Mouse (Mus musculus) limb, embryonic 10.5 days (tissue): ENCODE results near the gene Hdac10. TPM values are rescaled to one million over a fixed set of nuclear protein-coding genes. Genes with fewer than 3 reads are reported as not detected.

Experiments used
- DNase-seq: peaks from one replicate; pipeline ENCODE4 v3.0.0-alpha.2; 2017; ENCODE audit warnings: low spot score
- H3K27ac ChIP-seq: fragments of 300-500 bp; sonication (generic); 2 replicates; pipeline ENCODE4 v1.5.1; 2016; ENCODE audit warnings: mild to moderate bottlenecking
- H3K27me3 ChIP-seq: fragments of 300-500 bp; sonication (generic); 2 replicates; pipeline ENCODE4 v1.6.1; 2016; ENCODE audit warnings: low read depth, mild to moderate bottlenecking; ENCODE audit not compliant: poor library complexity, severe bottlenecking
- H3K36me3 ChIP-seq: fragments of 300-500 bp; sonication (generic); 2 replicates; pipeline ENCODE4 v1.6.1; 2016; ENCODE audit warnings: mild to moderate bottlenecking, moderate library complexity
- H3K4me1 ChIP-seq: fragments of 300-500 bp; sonication (generic); 2 replicates; pipeline ENCODE4 v1.6.1; 2016
- H3K4me3 ChIP-seq: fragments of 300-500 bp; sonication (generic); 2 replicates; pipeline ENCODE4 v1.5.1; 2016; ENCODE audit warnings: mild to moderate bottlenecking, moderate library complexity
- H3K9me3 ChIP-seq: fragments of 300-500 bp; sonication (generic); replicated peaks from 2 replicates; pipeline ENCODE4 v1.6.1; 2016; ENCODE audit warnings: mild to moderate bottlenecking
- WGBS: fragments of 180-500 bp; shearing (Covaris S2); methylation state at CpG from one replicate; pipeline ENCODE4 v1.1.7; 2016; 5-methylcytosine and 5-hydroxymethylcytosine counted together
- polyA plus RNA-seq: library from polyadenylated mRNA; unstranded; fragments of >200 nt; fragmentation: Nextera tagmentation; extraction: Ambion mirVana; gene quantifications from 2 replicates; pipeline ENCODE4 v1.2.1, GENCODE M21; 2016

Gene Hdac10
- polyA plus RNA-seq, 1 experiment from 2014 or later = 13.0 TPM

- Histone ChIP-seq H3K4me1 (peaks cover 53% of the 10 kb centered on the region), H3K27me3 (no peaks in the 10 kb centered on the region), H3K36me3 (peaks cover 77% of the 10 kb centered on the region), H3K9me3 (no peaks in the 10 kb centered on the region), H3K4me3 (peak overlapping the region; percentile 27), H3K27ac (peak overlapping the region; percentile 80)
- no peak for DNase-seq
- 67% methylated on average over 10 of the region's 10 CpGs for WGBS
These were observed 40.4 kb upstream of the Hdac10 start for GRCm38 (mm10) chr15:89168922-89169321.

GRCm38 (mm10) chr15:89165478-89165877 lies 37.0 kb upstream of the Hdac10 start:
- no peaks in the 10 kb centered on the region for H3K9me3 ChIP-seq
- H3K4me1 ChIP-seq = peaks cover 19% of the 10 kb centered on the region
- no peaks in the 10 kb centered on the region for H3K27me3 ChIP-seq
- 94% methylated on average over 12 of the region's 12 CpGs for WGBS
- H3K27ac ChIP-seq = no peak overlapping the region
- no peak overlapping the region for H3K4me3 ChIP-seq
- peaks cover 100% of the 10 kb centered on the region for H3K36me3 ChIP-seq
- no peak for DNase-seq

- Histone ChIP-seq H3K4me3 (no peak overlapping the region), H3K9me3 (no peaks in the 10 kb centered on the region), H3K36me3 (peaks cover 100% of the 10 kb centered on the region), H3K27me3 (no peaks in the 10 kb centered on the region), H3K27ac (no peak overlapping the region), H3K4me1 (no peaks in the 10 kb centered on the region)
- 89% methylated on average over 9 of the region's 9 CpGs for WGBS
- no peak for DNase-seq
These were observed 32.9 kb upstream of the Hdac10 start for GRCm38 (mm10) chr15:89161397-89161796.

- no peak for DNase-seq
- Histone ChIP-seq H3K36me3 (peaks cover 100% of the 10 kb centered on the region), H3K4me1 (no peaks in the 10 kb centered on the region), H3K27me3 (no peaks in the 10 kb centered on the region), H3K9me3 (no peaks in the 10 kb centered on the region), H3K4me3 (no peak overlapping the region), H3K27ac (no peak overlapping the region)
- WGBS = 94% methylated on average over 16 of the region's 16 CpGs
These were observed 30.0 kb upstream of the Hdac10 start for GRCm38 (mm10) chr15:89158516-89158915.

- WGBS = 66% methylated on average over 7 of the region's 7 CpGs
- Histone ChIP-seq H3K36me3 (peaks cover 97% of the 10 kb centered on the region), H3K4me3 (no peak overlapping the region), H3K27me3 (no peaks in the 10 kb centered on the region), H3K27ac (no peak overlapping the region), H3K4me1 (no peaks in the 10 kb centered on the region), H3K9me3 (no peaks in the 10 kb centered on the region)
- peak; percentile 82 for DNase-seq
These were observed 29.5 kb upstream of the Hdac10 start for GRCm38 (mm10) chr15:89157954-89158353.

GRCm38 (mm10) chr15:89152312-89152711 lies 23.8 kb upstream of the Hdac10 start:
- Histone ChIP-seq H3K9me3 (no peaks in the 10 kb centered on the region), H3K27me3 (peaks cover 29% of the 10 kb centered on the region), H3K4me3 (no peak overlapping the region), H3K4me1 (peaks cover 43% of the 10 kb centered on the region), H3K27ac (peak overlapping the region; percentile 30; the same call in 1 of the 2 replicates), H3K36me3 (peaks cover 40% of the 10 kb centered on the region)
- no peak for DNase-seq

GRCm38 (mm10) chr15:89150041-89150390 lies 21.5 kb upstream of the Hdac10 start:
- H3K27ac ChIP-seq = peak overlapping the region; percentile 90
- peaks cover 29% of the 10 kb centered on the region for H3K36me3 ChIP-seq
- H3K4me1 ChIP-seq = peaks cover 61% of the 10 kb centered on the region
- peaks cover 51% of the 10 kb centered on the region for H3K27me3 ChIP-seq
- no peaks in the 10 kb centered on the region for H3K9me3 ChIP-seq
- WGBS = 2% methylated on average over 13 of the region's 13 CpGs
- peak; percentile 84 for DNase-seq
- H3K4me3 ChIP-seq = peak overlapping the region; percentile 79

GRCm38 (mm10) chr15:89149271-89150040 lies 21.0 kb upstream of the Hdac10 start, which contains the start of gene Mapk11:
TSS of gene Mapk11 (minus strand) at chr15:89149628.
- peak within 1 kb of the TSS; percentile 79 for H3K4me3 ChIP-seq
- H3K4me1 ChIP-seq = peaks cover 61% of the 10 kb centered on the region
- under 1% methylated on average over 61 of the region's 61 CpGs for WGBS
- H3K27ac ChIP-seq = peak within 1 kb of the TSS; percentile 90
- DNase-seq = peak; percentile 69
- H3K9me3 ChIP-seq = no peaks in the 10 kb centered on the region
- H3K27me3 ChIP-seq = peaks cover 55% of the 10 kb centered on the region
- peaks cover 28% of the 10 kb centered on the region for H3K36me3 ChIP-seq

- Histone ChIP-seq H3K36me3 (peaks cover 28% of the 10 kb centered on the region), H3K9me3 (no peaks in the 10 kb centered on the region), H3K27me3 (peaks cover 62% of the 10 kb centered on the region), H3K4me3 (peak overlapping the region; percentile 79), H3K27ac (peak overlapping the region; percentile 90), H3K4me1 (peaks cover 61% of the 10 kb centered on the region)
- 8% methylated on average over 25 of the region's 25 CpGs for WGBS
- no peak for DNase-seq
These were observed 20.2 kb upstream of the Hdac10 start for GRCm38 (mm10) chr15:89148496-89149270.

- H3K9me3 ChIP-seq = no peaks in the 10 kb centered on the region
- no peak for DNase-seq
- peak overlapping the region; percentile 79 for H3K4me3 ChIP-seq
- H3K4me1 ChIP-seq = peaks cover 61% of the 10 kb centered on the region
- peaks cover 31% of the 10 kb centered on the region for H3K36me3 ChIP-seq
- 67% methylated on average over 4 of the region's 4 CpGs for WGBS
- H3K27ac ChIP-seq = no peak overlapping the region
- peaks cover 68% of the 10 kb centered on the region for H3K27me3 ChIP-seq
These were observed 19.4 kb upstream of the Hdac10 start for GRCm38 (mm10) chr15:89147895-89148294.

GRCm38 (mm10) chr15:89147456-89147855 lies 19.0 kb upstream of the Hdac10 start:
- Histone ChIP-seq H3K36me3 (peaks cover 32% of the 10 kb centered on the region), H3K9me3 (no peaks in the 10 kb centered on the region), H3K4me1 (peaks cover 59% of the 10 kb centered on the region), H3K27ac (peak overlapping the region; percentile 80; the same call in 1 of the 2 replicates), H3K27me3 (peaks cover 72% of the 10 kb centered on the region), H3K4me3 (peak overlapping the region; percentile 79)
- 23% methylated on average over 10 of the region's 10 CpGs for WGBS
- no peak for DNase-seq

GRCm38 (mm10) chr15:89147024-89147423 lies 18.5 kb upstream of the Hdac10 start:
- H3K27me3 ChIP-seq = peaks cover 76% of the 10 kb centered on the region

GRCm38 (mm10) chr15:89146537-89146936 lies 18.0 kb upstream of the Hdac10 start:
- Histone ChIP-seq H3K36me3 (peaks cover 32% of the 10 kb centered on the region), H3K9me3 (no peaks in the 10 kb centered on the region), H3K27me3 (peaks cover 80% of the 10 kb centered on the region), H3K4me3 (peak overlapping the region; percentile 79), H3K27ac (peak overlapping the region; percentile 80), H3K4me1 (peaks cover 62% of the 10 kb centered on the region)
- peak; percentile 68 for DNase-seq
- WGBS = under 1% methylated on average over 27 of the region's 27 CpGs

More at GRCm38 (mm10) chr15:89147024-89147423, 18.5 kb upstream of the Hdac10 start:
- 7% methylated on average over 16 of the region's 16 CpGs for WGBS
- H3K36me3 ChIP-seq = peaks cover 32% of the 10 kb centered on the region
- H3K4me3 ChIP-seq = peak overlapping the region; percentile 79
- DNase-seq = no peak
- peak overlapping the region; percentile 80 for H3K27ac ChIP-seq
- no peaks in the 10 kb centered on the region for H3K9me3 ChIP-seq
- H3K4me1 ChIP-seq = peaks cover 59% of the 10 kb centered on the region
